Mouse (Mus musculus): ENCODE data around the gene Tmem63a.

DNA sequence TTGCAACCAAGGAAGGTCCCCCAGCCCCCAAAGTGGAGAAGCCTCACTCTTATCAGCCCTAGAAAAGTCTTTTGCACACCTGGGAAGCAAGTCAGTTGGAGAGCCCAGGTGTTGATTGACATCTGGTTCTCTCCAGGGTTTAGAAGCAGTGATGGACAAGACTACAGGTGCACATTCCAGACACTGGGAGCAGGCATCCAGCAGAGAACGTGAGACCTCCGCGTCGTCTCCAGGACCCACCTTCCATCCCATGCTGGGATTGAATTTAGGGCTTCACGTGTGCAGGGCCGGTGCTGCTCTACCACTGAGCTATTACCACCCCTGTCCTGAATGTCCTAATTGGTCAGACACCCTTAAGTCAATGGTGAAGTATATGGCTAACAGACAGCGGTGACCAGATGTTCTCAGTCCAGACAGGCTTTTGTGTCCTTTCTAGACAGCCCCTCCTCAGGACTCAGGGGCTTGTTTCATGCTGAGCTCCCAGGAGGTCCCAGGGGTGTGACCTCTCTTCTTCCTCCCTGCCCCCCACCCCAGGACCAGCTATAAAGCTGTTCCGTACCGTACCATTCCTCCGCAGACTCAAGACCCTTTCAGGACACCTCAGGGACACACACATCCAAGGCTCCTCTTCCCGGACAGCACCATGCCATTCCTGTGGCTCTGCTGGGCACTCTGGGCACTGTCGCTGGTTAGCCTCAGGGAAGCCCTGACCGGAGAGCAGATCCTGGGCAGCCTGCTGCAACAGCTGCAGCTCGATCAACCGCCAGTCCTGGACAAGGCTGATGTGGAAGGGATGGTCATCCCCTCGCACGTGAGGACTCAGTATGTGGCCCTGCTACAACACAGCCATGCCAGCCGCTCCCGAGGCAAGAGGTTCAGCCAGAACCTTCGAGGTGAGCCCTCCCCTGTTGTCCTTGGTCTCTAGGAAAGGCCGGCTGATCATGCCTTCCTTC, 7.4 kb upstream of the Tmem63a start, which contains the start of gene Lefty1:
- TF ChIP-seq CTCF (IDR thresholded peaks at IDR 0.05; ENCODE audit: borderline replicate concordance, extremely low read depth, insufficient read depth, insufficient read length) (no peak), POLR2A (IDR thresholded peaks at IDR 0.05; ENCODE audit: borderline replicate concordance, extremely low read depth, insufficient read depth, insufficient read length, poor library complexity, severe bottlenecking) (no peak)

All from brain, embryonic 14.5 days (tissue).